Mouse (Mus musculus) spleen, adult 2 months (tissue): Measurements from ENCODE around the gene Ntrk2. TPM values are rescaled to one million over a fixed set of nuclear protein-coding genes. Genes with fewer than 3 reads are reported as not detected.

Source experiments
- DNase-seq, 2 experiments: peaks; one replicate each; pipeline versions ENCODE4 v3.0.0 to v3.0.0-alpha.2; 2012 to 2021; ENCODE audit warnings: low spot score in 2 of 2, low read depth in 1 of 2
- H3K27ac ChIP-seq: fragments of 200-500 bp; 2 replicates; pipeline ENCODE4 v1.5.1; 2012; ENCODE audit warnings: low read length, inconsistent platforms; ENCODE audit not compliant: insufficient read depth
- H3K27me3 ChIP-seq: fragments of 200-500 bp; 2 replicates; pipeline ENCODE4 v1.6.1; 2012; ENCODE audit warnings: mild to moderate bottlenecking, moderate library complexity, low read length, inconsistent platforms; ENCODE audit not compliant: control insufficient read depth, insufficient read depth
- H3K36me3 ChIP-seq: fragments of 200-500 bp; 2 replicates; pipeline ENCODE4 v1.6.1; 2012; ENCODE audit warnings: mild to moderate bottlenecking, low read length, inconsistent platforms; ENCODE audit not compliant: control insufficient read depth, insufficient read depth
- H3K4me1 ChIP-seq: fragments of 200-500 bp; 2 replicates; pipeline ENCODE4 v1.6.1; 2011; ENCODE audit warnings: inconsistent platforms; ENCODE audit not compliant: control insufficient read depth, insufficient read depth, insufficient read length
- H3K4me3 ChIP-seq: fragments of 200-500 bp; 2 replicates; pipeline ENCODE4 v1.5.1; 2011; ENCODE audit warnings: mild to moderate bottlenecking, inconsistent platforms; ENCODE audit not compliant: insufficient read depth, insufficient read length; ENCODE audit errors: extremely low read depth
- CTCF ChIP-seq: fragments of 200-500 bp; IDR thresholded peaks from 2 replicates; pipeline ENCODE4 v1.5.1; 2011; ENCODE audit warnings: mild to moderate bottlenecking, inconsistent platforms; ENCODE audit not compliant: insufficient read depth, insufficient read length, insufficient replicate concordance; ENCODE audit errors: extremely low read depth
- POLR2A ChIP-seq: fragments of 200-500 bp; IDR thresholded peaks from 2 replicates; pipeline ENCODE4 v1.6.1; 2011; ENCODE audit warnings: low read depth, low read length, inconsistent platforms
- WGBS: fragments of 180-500 bp; shearing (Covaris S2); methylation state at CpG from one replicate; pipeline ENCODE4 v1.1.7; 2018; 5-methylcytosine and 5-hydroxymethylcytosine counted together
- polyA plus RNA-seq: library from polyadenylated mRNA; depleted of rRNA; stranded (reverse); fragments of >200 nt; gene quantifications from 2 replicates; pipeline ENCODE4 v1.2.3, GENCODE M21; 2012

The Ntrk2 gene
- polyA plus RNA-seq, 1 experiment, result 1.3 TPM

DNA sequence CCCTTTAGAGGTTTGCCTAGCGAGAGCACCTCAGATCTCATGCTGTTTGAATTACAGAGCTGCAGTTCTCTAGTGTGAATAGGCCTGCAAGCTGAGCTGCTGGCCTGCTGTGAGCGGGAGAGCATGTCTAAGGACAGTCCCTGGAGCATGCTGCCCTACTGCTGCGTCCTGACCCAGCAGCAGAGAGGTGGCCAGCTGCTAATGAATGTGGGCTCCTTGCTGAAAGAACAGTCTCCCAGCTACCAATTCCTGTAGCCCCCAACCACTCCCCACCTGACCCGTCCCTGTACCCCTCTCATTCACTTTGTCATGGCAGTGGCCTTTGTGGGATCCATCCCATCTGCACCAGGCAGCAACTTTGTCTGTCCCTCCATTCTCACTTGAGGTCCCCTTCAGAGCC is 126.8 kb downstream of the Ntrk2 start:
- H3K4me3 ChIP-seq, result no peak overlapping the region
- no peaks in the 10 kb centered on the region for H3K4me1 ChIP-seq
- TF ChIP-seq CTCF (no peak), POLR2A (no peak)
- 82% methylated on average over 4 of the region's 4 CpGs for WGBS
- H3K27ac ChIP-seq, result no peak overlapping the region
- H3K27me3 ChIP-seq, result no peaks in the 10 kb centered on the region
- no peak for DNase-seq
- H3K36me3 ChIP-seq, result no peaks in the 10 kb centered on the region

DNA sequence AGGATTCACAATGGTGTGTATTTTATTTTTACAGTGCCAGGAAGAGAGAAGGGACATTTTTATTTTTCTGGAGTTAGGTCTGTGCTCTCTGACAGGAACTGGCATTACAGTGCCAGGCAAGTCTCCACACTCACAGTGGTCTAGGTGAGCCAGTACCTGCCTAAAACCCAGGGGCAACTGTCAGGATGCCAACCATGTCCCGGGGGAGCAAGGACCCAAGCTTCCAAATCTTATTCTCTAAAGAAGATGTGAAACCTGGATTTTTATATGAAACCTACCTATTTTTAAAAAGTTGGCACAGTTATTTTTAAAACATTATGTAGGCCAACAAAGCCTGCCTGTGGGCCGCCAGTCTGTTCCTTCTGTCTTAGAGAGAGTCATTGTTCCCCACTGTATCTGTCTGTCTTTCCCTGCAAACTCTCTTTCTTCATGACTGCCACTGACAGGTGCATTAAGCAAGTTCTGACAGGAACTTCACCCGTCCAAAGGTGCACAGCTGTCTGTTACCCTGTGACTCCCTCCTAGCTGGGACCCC is 128.3 kb downstream of the Ntrk2 start:
- DNase-seq, result no peak
- Histone ChIP-seq H3K27me3 (no peaks in the 10 kb centered on the region), H3K4me3 (no peak overlapping the region), H3K4me1 (no peaks in the 10 kb centered on the region), H3K27ac (no peak overlapping the region), H3K36me3 (no peaks in the 10 kb centered on the region)
- TF ChIP-seq POLR2A (no peak), CTCF (no peak)
- 75% methylated on average over 3 of the region's 3 CpGs for WGBS

- TF ChIP-seq POLR2A (no peak), CTCF (no peak)
- H3K27ac ChIP-seq, result no peak overlapping the region
- no peaks in the 10 kb centered on the region for H3K27me3 ChIP-seq
- 48% methylated on average over 8 of the region's 8 CpGs for WGBS
- no peaks in the 10 kb centered on the region for H3K4me1 ChIP-seq
- DNase-seq, result no peak
- H3K36me3 ChIP-seq, result no peaks in the 10 kb centered on the region
- no peak overlapping the region for H3K4me3 ChIP-seq
Observed at GRCm38 (mm10) chr13:58935956-58936495, 129.7 kb downstream of the Ntrk2 start.

- TF ChIP-seq CTCF (no peak), POLR2A (no peak)
- no peaks in the 10 kb centered on the region for H3K27me3 ChIP-seq
- H3K36me3 ChIP-seq, result no peaks in the 10 kb centered on the region
- H3K4me1 ChIP-seq, result no peaks in the 10 kb centered on the region
- no peak overlapping the region for H3K4me3 ChIP-seq
- H3K27ac ChIP-seq, result no peak overlapping the region
- WGBS, result 94% methylated on average over 12 of the region's 12 CpGs
- DNase-seq, result no peak
Observed at GRCm38 (mm10) chr13:58937884-58938283, 131.5 kb downstream of the Ntrk2 start.

GRCm38 (mm10) chr13:58938464-58938863 is 132.1 kb downstream of the Ntrk2 start:
- no peak for DNase-seq
- 76% methylated on average over 4 of the region's 4 CpGs for WGBS
- no peak for TF ChIP-seq POLR2A
- no peak for TF ChIP-seq CTCF
- H3K4me1 ChIP-seq, result no peaks in the 10 kb centered on the region
- no peaks in the 10 kb centered on the region for H3K27me3 ChIP-seq
- no peak overlapping the region for H3K27ac ChIP-seq
- no peaks in the 10 kb centered on the region for H3K36me3 ChIP-seq
- H3K4me3 ChIP-seq, result no peak overlapping the region

- 83% methylated on average over 6 of the region's 6 CpGs for WGBS
- no peak overlapping the region for H3K27ac ChIP-seq
- no peak for DNase-seq
- no peak overlapping the region for H3K4me3 ChIP-seq
- H3K36me3 ChIP-seq, result no peaks in the 10 kb centered on the region
- TF ChIP-seq CTCF, result no peak
- TF ChIP-seq POLR2A, result no peak
- H3K4me1 ChIP-seq, result no peaks in the 10 kb centered on the region
- no peaks in the 10 kb centered on the region for H3K27me3 ChIP-seq
Observed at GRCm38 (mm10) chr13:58940208-58940607, 133.8 kb downstream of the Ntrk2 start.

DNA sequence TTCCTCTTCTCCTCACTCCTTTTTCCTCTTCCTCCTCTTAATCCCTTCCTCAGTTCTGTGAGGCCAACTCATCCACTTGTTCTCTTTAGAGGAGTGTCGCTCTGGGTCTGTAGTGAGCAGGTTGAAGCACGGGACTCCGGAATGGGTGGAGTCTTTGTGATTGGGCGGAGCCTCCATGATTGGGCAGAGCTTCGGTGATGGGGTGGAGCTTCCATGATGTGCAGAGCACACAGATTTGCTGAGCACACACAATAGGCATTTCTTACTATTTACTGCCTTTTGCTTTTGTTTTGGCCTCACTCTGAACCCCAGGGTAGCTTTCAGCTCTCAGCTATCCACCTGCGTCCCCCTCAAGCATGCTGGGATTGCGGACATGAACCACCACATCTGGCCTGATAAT is 134.4 kb downstream of the Ntrk2 start:
- DNase-seq, result no peak
- Histone ChIP-seq H3K4me1 (no peaks in the 10 kb centered on the region), H3K27me3 (no peaks in the 10 kb centered on the region)

More for the DNA sequence above, 134.4 kb downstream of the Ntrk2 start:
- TF ChIP-seq CTCF, result no peak
- TF ChIP-seq POLR2A, result no peak
- 57% methylated on average over 7 of the region's 7 CpGs for WGBS
- Histone ChIP-seq H3K36me3 (no peaks in the 10 kb centered on the region), H3K4me3 (no peak overlapping the region), H3K27ac (no peak overlapping the region)
